Mouse (Mus musculus) cerebellum, postnatal 25 days (tissue): ENCODE measurements at regions not wholly inside any gene's neighbourhood (a gene's known extent, or its start where the extent isn't known, plus 50 kb on each side); places are given as distances from the start of the nearest gene placed in this dataset.
A peak's percentile ranks its signal among the peaks of the same experiment; 100 is the strongest.

Experiments
- DNase-seq, 2 experiments: peaks; one replicate each; pipeline ENCODE4 v3.0.0; 2021; ENCODE audit warnings: mixed read lengths in 2 of 2

- DNase-seq: no peak
Measured at GRCm38 (mm10) chr8:88972993-88973690, 70.8 kb downstream of the Sall1 start.

- DNase-seq: no peak
Measured at GRCm38 (mm10) chr8:88958843-88959242, 85.1 kb downstream of the Sall1 start.

DNA sequence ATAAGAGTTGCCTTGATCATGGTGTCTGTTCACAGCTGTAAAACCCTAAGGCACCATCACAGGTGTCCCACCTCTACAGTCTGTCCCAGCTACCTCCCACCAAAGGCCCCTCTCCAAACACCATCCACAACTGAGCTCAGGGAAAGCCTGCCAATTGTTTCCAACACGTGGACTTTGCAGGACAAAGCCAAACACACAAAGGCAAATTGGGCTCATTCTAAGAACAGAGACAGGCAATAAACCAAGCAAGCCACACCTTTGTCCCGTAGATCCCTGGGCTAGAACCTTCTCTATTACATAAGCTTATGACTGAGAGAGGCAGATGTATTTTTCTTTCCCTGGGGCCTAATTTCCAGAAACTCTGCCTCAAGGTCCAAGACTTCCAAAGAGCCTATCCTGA, 90.8 kb downstream of the Sall1 start:
- DNase-seq: no peak

DNA sequence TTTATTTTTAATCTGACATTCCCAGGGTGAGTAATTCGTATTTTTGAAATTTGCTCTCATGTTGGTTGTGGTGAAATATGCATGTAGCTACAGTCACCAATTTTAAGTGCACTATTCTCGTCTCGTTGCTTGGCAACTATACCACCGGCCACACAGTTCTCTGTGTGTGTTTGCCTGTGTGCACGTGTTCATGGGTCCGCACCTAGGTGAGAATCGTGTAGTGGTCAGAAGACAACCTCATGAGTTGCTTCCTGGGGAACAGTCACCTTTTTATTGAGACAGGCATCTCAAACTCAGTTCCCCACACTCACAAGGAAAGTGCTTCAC, 92.2 kb downstream of the Sall1 start:
- no peak for DNase-seq

DNA sequence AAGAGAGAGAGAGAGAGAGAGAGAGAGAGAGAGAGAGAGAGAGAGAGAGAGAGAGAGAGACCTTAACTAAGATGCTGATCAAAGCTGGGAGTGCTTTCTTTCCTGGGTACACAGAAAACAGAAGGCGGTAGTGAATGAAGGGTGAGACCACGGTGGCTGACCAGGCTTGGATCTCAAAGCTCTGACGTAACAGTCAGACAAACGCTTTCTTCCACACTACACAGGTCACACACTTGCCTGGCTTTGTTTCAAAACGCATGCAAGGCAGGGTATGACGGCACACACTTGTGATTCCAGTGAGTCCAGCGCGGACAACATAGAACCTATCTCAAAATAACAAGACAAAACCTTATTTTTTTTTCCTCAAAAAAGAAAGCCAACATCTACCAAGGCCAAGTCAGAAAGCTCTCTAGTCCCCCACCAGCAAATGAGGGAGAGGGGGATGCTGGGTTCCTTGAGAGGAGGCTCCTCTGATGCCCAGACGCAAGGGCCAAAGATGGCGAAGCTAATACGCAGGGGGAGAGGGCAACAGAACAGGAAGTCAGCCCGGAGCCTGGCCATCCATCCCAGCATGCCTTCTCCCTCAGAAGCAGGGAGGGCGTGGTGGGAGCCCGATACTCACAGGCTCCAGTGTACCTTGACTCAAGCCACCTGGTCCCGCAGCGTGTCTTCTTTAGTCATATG, 92.7 kb downstream of the Sall1 start:
- DNase-seq: no peak

GRCm38 (mm10) chr8:88949975-88950374, 94.0 kb downstream of the Sall1 start:
- DNase-seq: no peak

- DNase-seq: no peak
Measured at GRCm38 (mm10) chr8:88948981-88949380, 95.0 kb downstream of the Sall1 start.

DNA sequence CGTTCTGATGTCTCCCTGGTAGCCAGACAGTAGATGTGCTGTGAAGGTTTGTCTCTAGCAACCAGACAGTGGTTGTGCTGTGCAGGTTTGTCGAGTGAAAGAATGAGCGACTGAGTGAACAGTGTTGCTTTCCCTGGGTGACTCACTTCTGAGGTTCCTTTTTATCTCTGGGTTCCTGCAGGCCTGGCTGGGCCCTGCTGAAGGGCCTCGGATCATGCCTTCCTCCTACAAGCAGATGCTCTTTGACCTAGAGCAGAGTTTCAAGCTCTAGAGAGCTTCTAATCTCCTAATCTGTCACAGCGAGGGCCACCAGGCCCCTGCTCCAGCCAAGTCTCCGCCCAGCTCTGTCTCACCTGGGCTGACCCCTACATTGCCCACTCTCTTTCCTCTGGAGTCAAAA, 95.6 kb downstream of the Sall1 start:
- no peak for DNase-seq

GRCm38 (mm10) chr8:88947384-88947783, 96.6 kb downstream of the Sall1 start:
- DNase-seq: no peak

DNA sequence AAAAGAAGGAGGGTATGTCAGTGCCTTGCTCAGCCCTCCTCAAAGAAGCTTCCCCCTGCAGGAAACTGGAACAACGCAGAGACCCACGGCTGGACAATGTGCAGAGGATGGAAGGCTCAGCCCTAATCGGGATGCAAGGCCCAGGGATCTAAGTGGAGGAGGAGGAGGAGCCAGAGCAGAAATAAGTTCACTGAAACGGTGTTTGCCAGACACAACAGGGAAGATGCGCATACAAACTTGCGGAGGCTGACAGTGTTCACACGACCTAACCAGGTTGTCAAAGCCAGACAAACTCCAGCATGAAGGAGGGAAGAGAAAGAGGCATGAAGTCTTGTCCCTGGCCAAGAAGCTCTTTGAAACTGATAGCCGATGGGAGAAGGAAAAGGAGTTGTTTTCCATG, 98.3 kb downstream of the Sall1 start:
- no peak for DNase-seq

DNA sequence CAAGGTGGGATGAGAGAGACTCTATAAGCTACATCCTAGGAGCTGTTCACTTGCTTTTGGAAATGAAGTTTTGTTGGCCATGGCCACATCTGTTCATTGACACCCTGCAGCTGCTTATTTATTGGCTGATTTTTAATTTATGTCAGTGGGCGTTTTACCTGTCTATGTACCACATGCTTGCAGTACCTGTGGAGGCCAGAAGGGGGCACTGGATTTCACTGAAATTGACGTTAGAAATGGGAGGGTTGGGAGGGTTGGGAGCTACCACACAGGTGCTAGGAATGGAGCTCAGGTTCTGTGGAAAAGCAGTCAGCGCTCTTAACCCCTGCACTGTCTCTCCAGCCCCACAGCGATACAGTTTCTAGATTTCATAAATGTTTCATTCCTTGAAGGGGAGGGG, 99.9 kb downstream of the Sall1 start:
- peak in 1 of 2 experiments; percentile 14 for DNase-seq

GRCm38 (mm10) chr8:88939071-88939746, 104.8 kb downstream of the Sall1 start:
- DNase-seq: no peak

DNA sequence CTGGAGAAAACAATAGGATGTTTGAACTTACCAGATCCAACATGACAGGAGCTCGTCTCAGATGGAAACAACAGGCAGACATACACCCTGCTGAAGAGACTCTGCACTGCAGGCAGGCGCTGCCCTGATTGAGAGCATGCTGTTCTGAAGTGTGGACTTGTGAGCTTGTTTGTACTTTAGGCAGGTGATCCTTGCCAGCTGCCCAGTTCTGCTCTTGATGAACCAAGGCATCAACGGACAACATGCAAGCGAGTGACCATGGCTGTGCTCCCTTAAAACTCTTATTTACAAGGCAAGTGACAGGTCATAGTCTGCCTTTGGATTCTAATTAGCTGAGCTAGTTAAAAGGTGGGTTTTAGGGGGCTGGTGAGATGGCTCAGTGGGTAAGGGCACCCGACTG, 109.3 kb downstream of the Sall1 start:
- DNase-seq: no peak

DNA sequence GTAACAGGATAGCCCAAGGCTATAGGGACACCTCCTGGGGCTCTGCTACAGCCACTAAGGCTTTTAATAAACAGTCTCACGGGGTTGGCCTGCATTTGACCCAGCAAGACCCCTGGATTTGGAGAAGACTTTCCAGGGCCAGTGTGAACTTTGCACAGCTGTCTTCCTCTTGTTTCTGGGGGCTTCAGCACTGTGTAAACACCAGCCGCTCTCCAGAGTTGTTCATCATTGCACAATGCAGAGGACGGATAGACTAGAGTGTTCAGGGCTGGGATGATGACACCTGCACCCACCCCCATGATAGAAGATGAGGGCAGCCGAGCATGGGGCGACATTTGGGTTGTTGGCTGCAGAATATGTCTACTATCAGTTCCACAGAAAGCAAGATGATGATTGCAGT, 112.9 kb downstream of the Sall1 start:
- DNase-seq: no peak

- no peak for DNase-seq
Measured at GRCm38 (mm10) chr8:88930370-88930769, 113.6 kb downstream of the Sall1 start.

DNA sequence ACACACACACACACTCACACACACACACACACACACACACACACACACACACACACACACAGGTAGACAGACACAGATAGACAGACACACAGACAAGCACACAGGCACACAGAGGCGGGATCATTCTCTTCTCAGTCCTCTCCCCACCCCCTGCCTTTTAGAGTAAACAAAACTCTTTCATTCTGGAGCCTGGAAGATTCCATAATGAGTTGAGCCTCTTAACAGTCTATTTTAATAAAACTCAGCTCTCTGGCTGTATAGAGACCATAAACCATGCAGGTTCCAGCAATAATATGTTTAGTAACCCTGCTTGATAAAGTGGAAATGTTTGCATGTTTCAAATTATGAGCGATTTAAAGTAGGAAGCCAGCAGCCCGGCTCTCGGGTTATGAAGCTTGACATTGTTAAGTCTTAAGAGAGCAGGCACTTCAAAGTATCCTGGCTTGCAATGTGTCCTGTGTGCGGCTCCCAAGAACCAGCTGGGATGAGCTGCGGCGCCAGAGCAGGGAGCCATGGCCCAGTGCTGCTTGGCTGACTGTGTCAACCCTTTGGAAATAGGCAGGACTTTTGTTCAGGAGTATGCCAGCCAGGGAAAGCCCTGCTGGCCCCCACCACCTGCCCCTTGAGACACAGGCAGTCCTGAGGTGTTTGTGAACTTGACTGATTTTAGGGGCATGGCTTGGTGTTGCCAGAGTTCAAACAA, 115.1 kb downstream of the Sall1 start:
- no peak for DNase-seq

GRCm38 (mm10) chr8:88922840-88923239, 121.1 kb downstream of the Sall1 start:
- DNase-seq: no peak

DNA sequence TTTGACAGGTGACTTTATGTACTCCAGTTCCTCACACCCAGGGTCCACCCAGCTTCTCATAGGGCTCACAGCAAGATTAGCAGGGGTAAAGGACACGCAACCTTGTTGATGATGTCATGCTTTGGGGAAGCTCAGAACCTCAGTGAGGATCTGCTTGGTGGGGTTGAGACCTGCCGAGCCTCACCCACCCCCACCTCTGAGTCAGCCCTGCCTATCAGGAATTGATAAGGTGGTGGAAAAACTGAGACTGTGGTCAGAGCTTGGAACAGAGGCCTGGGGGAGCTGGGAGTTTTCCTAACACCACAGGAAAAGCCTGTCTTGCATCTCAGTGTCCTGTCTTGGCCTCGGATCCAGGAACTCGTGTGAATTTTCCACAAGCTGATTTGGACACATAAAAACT, 122.0 kb downstream of the Sall1 start:
- DNase-seq: no peak

- no peak for DNase-seq
Measured at GRCm38 (mm10) chr8:88919282-88919681, 124.7 kb downstream of the Sall1 start.

GRCm38 (mm10) chr8:88916064-88916463, 127.9 kb downstream of the Sall1 start:
- DNase-seq: no peak

GRCm38 (mm10) chr8:88914657-88915056, 129.3 kb downstream of the Sall1 start:
- no peak for DNase-seq

- no peak for DNase-seq
Measured at GRCm38 (mm10) chr8:88914190-88914589, 129.8 kb downstream of the Sall1 start.

DNA sequence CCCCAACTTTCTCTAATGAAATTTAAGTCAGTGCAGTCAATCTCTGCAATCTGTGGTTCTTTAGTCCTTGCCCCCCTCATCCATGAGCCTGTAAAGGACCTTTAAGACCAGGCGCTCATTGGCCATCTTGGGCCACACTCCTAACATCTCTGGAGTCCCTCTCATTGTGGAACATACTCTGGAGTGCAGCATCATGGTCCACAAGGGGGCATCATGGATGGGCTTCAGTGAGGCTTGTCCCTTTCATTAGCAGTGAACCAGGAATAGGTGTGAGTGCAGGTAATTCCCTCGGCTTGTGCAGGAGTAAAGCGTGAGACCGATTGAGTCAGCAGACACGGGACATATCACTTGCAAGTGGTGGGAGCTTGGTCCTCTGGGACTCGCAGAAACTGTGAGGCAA, 137.7 kb downstream of the Sall1 start:
- DNase-seq: no peak

DNA sequence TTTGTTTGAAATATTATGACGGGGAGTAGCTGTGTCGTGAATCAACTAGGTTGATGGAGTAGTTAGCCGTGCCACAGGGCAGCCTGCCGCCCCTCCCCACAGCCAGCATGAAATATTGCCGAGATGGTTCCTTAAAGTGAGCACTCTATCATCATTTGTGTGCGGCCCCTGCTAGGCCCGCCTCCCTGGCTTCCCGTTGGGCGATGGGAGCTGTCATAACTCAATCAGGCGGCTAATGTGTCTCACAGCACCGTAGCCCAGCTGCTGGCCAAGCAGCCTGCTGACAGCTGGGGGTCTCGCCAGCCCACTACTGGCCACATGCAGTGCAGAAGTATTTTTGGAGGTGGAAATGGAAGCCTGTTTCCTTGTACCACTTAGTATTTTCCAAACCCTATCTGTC, 140.9 kb downstream of the Sall1 start:
- no peak for DNase-seq
